Mouse (Mus musculus) small intestine, adult 10 weeks (tissue): ENCODE results near the gene Cdca3. TPM values are rescaled to one million over a fixed set of nuclear protein-coding genes. Genes with fewer than 3 reads are reported as not detected.

Experiments
- polyA plus RNA-seq: library from polyadenylated mRNA; stranded (reverse); fragments of 350-450 nt; fragmentation: Illumina TruSeq; extraction: RNeasy Lipid Tissue Mini Kit (QIAGEN cat#74804); gene quantifications from one replicate; pipeline ENCODE4 v1.2.3, GENCODE M21; 2014; ENCODE audit warnings: low replicate concordance

Cdca3 gene
- polyA plus RNA-seq = 6.3 TPM

GRCm38 (mm10) chr6:124828868-124829798, at the start of gene Cdca3, which contains the start of gene Usp5:
Cdca3 (plus strand) TSS chr6:124829547.
Usp5 (minus strand) TSS chr6:124829484.

GRCm38 (mm10) chr6:124808358-124809012, 20.9 kb upstream of the Cdca3 start, which contains the start of gene Spsb2:
Spsb2 (plus strand) TSS chr6:124808661.

GRCm38 (mm10) chr6:124813933-124814332, 15.4 kb upstream of the Cdca3 start, which contains the start of gene Tpi1:
Tpi1 (minus strand) TSS chr6:124814296.

GRCm38 (mm10) chr6:124840241-124841167, 11.2 kb downstream of the Cdca3 start, which contains the start of gene Gnb3:
Gnb3 (minus strand) TSS chr6:124840275.

GRCm38 (mm10) chr6:124856916-124857839, 27.8 kb downstream of the Cdca3 start, which contains the start of gene P3h3:
P3h3 (minus strand) TSS chr6:124857752.

GRCm38 (mm10) chr6:124863658-124864298, 34.4 kb downstream of the Cdca3 start, which contains the start of gene Gpr162:
Gpr162 (minus strand) TSS chr6:124863983.

Other genes starting within 250 kb of the Cdca3 start
- gene C1s2, start 193.5 kb upstream of the Cdca3 start, polyA plus RNA-seq = 0.30 TPM
- 128 TPM for gene Lpcat3, start 166.5 kb upstream of the Cdca3 start, polyA plus RNA-seq
- 8.9 TPM for gene Emg1, start 117.4 kb upstream of the Cdca3 start, polyA plus RNA-seq
- 27.4 TPM for gene Phb2, start 117.2 kb upstream of the Cdca3 start, polyA plus RNA-seq
- 0.89 TPM for gene Ptpn6, start 90.8 kb upstream of the Cdca3 start, polyA plus RNA-seq
- 1.6 TPM for gene Grcc10, start 88.2 kb upstream of the Cdca3 start, polyA plus RNA-seq
- gene Gm45234, start 73.5 kb upstream of the Cdca3 start, polyA plus RNA-seq = not detected
- 0.41 TPM for gene Atn1, start 73.0 kb upstream of the Cdca3 start, polyA plus RNA-seq
- 0.41 TPM for gene Eno2, start 59.9 kb upstream of the Cdca3 start, polyA plus RNA-seq
- gene Lrrc23, start 49.8 kb upstream of the Cdca3 start, polyA plus RNA-seq = not detected
- gene Spsb2, start 20.9 kb upstream of the Cdca3 start, polyA plus RNA-seq = not detected
- gene Tpi1, start 15.3 kb upstream of the Cdca3 start, polyA plus RNA-seq = 27.8 TPM
- 12.5 TPM for gene Usp5, start 63 bp upstream of the Cdca3 start, polyA plus RNA-seq
- gene Gnb3, start 10.7 kb downstream of the Cdca3 start, polyA plus RNA-seq = not detected
- not detected for gene P3h3, start 28.2 kb downstream of the Cdca3 start, polyA plus RNA-seq
- gene Gpr162, start 34.4 kb downstream of the Cdca3 start, polyA plus RNA-seq = not detected
- 2.6 TPM for gene Cd4, start 58.7 kb downstream of the Cdca3 start, polyA plus RNA-seq
- not detected for gene Lag3, start 82.2 kb downstream of the Cdca3 start, polyA plus RNA-seq
- 75.4 TPM for gene Ptms, start 90.6 kb downstream of the Cdca3 start, polyA plus RNA-seq
- 12.7 TPM for gene Mlf2, start 101.8 kb downstream of the Cdca3 start, polyA plus RNA-seq
- gene Cops7a, start 136.0 kb downstream of the Cdca3 start, polyA plus RNA-seq = 17.0 TPM
- gene Pianp, start 167.1 kb downstream of the Cdca3 start, polyA plus RNA-seq = 0.33 TPM
- 12.7 TPM for gene Zfp384, start 179.6 kb downstream of the Cdca3 start, polyA plus RNA-seq
- 18.8 TPM for gene Ing4, start 210.2 kb downstream of the Cdca3 start, polyA plus RNA-seq
- 2.5 TPM for gene Acrbp, start 220.1 kb downstream of the Cdca3 start, polyA plus RNA-seq
- 1.6 TPM for gene Lpar5, start 238.4 kb downstream of the Cdca3 start, polyA plus RNA-seq